Mouse (Mus musculus) right cerebral cortex, postnatal 14 days (tissue): ENCODE results near the gene Gon7.
A peak's percentile ranks its signal among the peaks of the same experiment; 100 is the strongest.

Experiments
- DNase-seq: peaks from one replicate; pipeline ENCODE4 v3.0.0; 2022

Gene Gon7

GRCm38 (mm10) chr12:102757689-102758402 is at the start of gene Gon7, which contains the start of the genes Gm28051 and Ubr7:
Gene Gon7 (minus strand): TSS chr12:102757803.
Gene Gm28051 (minus strand): TSS chr12:102757765.
Gene Ubr7 (plus strand): TSS chr12:102757967.
- peak; percentile 96 for DNase-seq

DNA sequence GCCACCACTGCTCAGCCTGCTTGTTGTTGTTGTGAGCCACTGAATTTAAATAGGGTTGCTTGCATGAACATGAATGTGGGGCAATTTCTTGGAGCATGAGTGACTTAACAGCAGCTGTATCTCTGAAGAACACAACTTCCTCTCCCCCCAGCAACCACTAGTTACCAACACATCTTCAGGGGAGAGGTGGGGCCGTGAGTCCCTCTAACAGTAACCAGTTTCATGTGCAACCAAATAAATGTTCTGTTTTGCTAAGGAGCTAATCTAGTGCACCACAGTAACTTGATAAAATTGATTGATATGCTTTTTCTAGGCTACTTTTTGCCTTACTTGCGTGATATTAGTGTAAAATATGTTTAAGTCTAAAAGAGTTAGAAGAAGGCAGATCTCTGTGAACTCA is 41.9 kb upstream of the Gon7 start:
- no peak for DNase-seq

- no peak for DNase-seq
Observed at GRCm38 (mm10) chr12:102787927-102788326, 30.3 kb upstream of the Gon7 start.

GRCm38 (mm10) chr12:102785593-102785985 is 28.0 kb upstream of the Gon7 start:
- DNase-seq, result no peak

DNA sequence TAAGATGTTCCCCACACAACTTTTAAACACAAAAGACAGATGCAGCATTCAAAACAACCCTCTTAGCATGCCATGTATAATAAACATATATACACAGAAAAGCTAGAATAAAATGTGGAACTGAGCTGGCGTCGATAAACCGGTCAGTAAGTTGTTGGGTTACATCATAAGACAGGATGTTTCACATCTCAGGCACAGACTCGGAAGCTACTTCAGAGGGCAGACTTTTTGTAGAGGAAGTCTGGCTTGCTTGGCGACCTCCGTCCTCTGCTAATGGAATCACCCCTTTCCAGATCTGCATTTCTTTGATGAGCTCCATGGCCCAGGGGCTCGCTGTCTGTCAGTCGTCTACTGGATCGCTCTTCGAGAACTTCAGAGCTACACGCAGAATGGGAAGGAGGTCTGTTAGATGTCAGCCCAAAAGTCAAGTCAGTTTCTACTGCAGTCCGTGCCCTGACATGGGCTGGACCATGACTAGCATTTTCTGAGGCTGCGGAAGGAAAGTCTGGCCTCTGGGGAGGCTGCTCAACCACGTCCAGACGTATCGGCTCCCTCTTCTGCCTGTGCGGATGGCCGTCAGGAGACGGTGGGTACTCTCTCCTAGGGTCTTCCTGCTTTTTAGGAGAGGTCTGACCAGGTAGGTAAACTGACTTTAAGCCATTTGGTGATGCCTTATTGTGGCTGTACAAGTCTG is 27.4 kb upstream of the Gon7 start:
- DNase-seq, result no peak

DNA sequence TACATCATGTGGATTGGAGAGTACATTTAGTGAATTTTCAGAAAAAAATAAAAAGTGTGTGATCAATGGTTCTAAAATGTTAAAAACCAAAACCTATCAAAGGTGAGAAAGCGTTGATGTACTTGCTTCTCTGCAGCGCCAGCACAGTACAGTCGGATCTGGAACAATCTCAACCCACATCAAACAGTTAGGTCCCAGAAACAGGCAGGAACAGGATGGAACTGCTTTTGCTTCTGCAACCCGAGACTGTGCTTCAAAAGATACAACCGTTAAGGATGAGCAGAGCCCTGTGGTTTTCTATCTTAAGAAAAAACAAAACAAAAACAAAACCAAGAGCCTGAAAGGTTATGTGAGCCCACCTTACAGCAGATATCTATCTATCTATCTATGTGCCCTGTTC is 25.2 kb upstream of the Gon7 start:
- no peak for DNase-seq

DNA sequence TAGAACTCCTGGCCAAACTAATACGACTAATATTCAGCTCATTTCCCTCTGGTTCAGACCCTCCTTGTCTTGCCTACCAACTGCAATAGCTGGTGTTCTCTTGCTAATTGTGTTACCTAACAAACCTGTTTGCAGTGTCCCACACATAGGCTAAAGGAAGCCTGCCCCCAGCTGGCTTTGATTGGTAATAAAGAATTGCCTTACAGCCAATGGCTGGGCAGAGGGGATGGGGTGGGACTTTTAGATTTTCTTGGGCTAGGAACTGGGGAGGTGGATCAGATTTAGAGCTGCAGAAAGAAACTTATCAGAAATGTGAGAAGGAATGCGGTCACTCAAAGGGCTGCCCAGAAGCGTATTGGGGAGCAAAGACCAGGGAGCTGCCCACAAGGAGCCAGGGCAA is 21.8 kb upstream of the Gon7 start:
- DNase-seq, result no peak

DNA sequence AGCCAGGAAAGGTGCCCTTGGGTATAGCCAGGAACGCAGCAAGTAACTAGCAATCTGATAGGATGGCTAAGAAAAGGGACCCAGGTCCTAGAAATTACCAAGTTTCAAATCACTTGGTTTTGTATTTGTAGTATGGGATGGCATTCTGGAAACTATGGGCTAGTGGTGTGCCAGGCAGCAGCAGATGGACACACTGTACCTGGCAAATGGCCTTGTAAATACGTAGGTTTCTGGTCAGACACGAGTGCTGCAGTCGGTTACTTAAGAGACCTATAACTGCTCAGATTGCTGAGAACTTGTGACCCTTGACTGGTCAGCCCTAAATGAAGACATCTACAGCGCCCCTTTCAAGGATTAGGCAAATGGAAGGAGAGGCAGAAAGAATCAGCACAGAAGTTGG is 20.5 kb upstream of the Gon7 start:
- DNase-seq, result no peak

- no peak for DNase-seq
Observed at GRCm38 (mm10) chr12:102776035-102776434, 18.4 kb upstream of the Gon7 start.

DNA sequence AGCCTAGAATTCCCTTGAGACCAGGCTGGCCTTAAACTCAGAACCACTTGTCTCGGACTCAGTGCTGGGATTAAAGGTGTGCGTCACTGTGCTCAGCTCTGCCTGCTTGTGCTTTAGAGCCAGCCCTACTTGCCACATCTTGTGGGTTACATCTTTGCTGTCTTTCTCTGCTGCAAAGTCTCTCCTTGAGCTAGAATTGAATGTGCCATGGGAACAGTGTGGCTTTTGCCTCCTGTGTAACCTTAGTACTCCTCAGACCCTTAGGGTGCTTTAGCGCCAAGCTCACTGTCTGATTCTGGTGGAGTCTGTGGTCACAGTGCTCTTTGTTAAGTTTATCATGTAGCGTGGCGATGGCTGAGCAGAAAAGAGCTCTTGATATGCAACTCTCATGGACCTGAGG is 15.1 kb upstream of the Gon7 start:
- no peak for DNase-seq

DNA sequence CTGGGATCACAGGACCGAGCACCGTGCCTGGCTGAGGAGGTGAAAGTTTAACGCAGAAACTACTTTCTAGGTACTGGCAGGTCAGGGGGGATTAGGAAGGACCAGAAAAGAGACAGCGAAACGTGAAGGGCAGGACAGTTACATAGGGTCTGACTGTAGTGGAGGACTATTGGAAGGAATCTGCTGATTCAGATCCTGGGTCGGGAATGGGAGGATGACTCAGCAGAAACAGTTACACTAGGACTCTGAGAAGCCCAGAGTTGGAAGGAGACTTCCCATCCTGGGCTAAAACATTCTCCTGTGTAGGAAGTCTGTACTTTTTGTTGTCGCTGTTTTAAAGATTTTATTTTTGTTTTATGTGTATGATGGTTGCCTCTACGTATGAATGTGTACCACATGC is 14.0 kb upstream of the Gon7 start:
- no peak for DNase-seq

DNA sequence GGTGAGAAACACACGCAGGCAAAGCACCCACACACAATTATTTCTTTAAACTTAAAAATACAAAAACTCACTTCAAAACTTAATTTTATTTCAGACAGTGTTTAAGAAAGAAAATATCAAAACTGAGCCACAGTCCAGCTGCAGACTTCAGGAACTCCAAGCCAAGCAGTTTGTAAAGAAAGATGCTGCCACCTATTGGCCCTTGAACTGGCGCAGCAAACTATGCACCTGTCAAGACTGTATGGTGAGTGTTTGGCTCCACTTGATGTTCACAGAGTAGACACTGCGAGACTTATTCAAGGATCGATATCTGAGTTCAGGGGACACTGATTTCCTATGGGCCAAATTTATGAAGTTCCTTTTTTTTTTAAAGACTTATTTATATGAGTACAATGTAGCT is 11.4 kb upstream of the Gon7 start:
- no peak for DNase-seq

- no peak for DNase-seq
Observed at GRCm38 (mm10) chr12:102763696-102764095, 6.1 kb upstream of the Gon7 start.

DNA sequence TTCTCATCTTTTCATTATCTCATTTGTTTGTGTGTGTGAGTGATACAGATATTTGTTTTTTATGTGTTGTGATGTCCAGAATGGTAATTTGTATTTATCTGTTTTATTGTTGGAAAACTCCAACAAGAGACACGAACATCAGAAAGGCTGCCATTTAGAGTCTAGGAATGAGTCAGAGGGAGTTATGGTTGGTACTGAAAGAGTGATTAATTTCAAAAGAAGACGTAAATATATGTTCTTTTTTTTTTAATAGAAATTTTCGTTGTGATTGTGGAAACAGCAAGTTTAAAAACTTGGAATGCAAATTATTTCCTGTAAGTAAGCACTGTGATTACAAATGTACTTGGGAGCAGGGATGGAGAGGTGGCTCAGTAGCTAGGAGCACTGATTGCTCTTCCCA is 4.1 kb upstream of the Gon7 start:
- DNase-seq, result no peak

- DNase-seq, result no peak
Observed at GRCm38 (mm10) chr12:102758936-102759335, 1.3 kb upstream of the Gon7 start.

DNA sequence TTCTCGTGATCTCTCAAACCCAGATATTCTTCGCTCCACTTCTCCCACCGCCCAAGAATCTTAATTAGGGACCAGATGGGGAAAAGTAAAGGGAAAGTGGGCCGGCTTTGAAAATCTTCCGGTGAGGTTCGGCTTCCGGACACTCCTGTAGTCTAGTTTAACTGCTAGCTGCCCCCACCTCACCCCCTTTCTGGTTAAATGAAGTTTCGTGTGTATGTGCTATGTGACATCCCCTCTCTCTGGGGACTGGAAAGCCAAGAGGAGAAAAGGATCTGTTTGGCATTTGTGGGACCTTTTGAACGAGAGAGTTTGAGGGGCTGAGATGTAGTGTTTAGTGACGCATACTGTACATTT is 777 bp upstream of the Gon7 start, which contains the start of gene Gm20604:
Gm20604 (minus strand) TSS at position 270 of the 354 bp plus-strand sequence.
- DNase-seq, result no peak

DNA sequence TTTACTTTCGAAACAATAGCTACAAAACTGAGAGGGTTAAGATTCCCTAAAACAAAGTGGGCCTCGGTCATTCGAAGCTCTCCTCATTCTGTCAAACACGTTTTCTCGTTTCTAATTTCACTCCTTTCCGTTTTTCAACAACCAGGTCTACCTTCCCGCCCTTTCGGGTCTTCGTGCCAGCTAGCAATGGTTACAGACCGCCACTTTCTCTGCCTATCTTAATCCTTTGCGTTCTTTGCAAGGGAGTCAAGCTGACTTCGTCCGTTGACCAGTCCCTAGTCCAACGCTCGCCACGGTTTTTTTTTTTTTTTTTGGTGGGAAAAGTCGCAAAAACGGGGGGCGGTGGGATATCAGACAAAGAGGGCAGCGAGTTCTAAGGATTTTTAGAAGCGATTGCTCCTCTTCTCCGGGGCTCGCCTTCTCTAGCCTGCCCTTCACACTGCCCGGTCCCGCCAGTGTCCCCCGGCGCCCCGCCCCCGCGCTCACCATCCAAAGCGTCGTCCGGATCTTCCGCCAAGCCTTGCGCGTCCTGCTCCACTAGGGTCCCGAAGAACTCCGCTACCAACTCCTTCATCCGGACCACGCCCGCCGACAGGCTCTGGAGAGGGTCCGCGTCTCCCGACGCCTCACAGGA is 431 bp downstream of the Gon7 start:
- DNase-seq, result no peak

- DNase-seq, result peak; percentile 27
Observed at GRCm38 (mm10) chr12:102756304-102756703, 1.3 kb downstream of the Gon7 start.

DNA sequence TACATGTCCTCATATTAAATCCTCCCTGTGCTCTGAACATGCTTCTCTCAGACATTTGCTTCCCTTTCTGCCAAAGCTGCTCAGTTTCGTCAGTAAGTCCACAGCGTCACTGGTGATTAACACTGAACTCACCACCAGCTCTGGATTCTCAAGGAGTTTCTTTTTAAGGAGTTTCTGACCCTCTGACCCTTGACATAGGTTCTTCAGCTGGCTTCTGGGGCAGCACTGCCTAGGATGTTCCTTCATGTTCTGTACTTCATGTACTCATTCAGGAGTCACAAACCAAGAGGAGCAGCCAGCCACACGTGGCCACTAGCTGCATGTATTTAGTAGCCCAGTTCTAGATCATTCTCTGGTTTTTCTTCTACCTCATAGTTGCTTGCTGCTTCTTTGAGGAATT is 9.3 kb downstream of the Gon7 start:
- DNase-seq, result no peak

- no peak for DNase-seq
Observed at GRCm38 (mm10) chr12:102744839-102745238, 12.8 kb downstream of the Gon7 start.

GRCm38 (mm10) chr12:102743589-102744574 is 13.7 kb downstream of the Gon7 start, which contains the start of the genes Moap1 and Tmem251:
Gene Moap1 (minus strand): TSS chr12:102743661.
Gene Tmem251 (plus strand): TSS chr12:102743762.
- DNase-seq, result peak; percentile 91

- DNase-seq, result no peak
Observed at GRCm38 (mm10) chr12:102743036-102743588, 14.5 kb downstream of the Gon7 start.
